Mouse (Mus musculus): ENCODE results near the gene Ift81. TPM values are rescaled to one million over a fixed set of nuclear protein-coding genes. Genes with fewer than 3 reads are reported as not detected.

Gene Ift81
- total RNA-seq, 4 experiments from 2014 or later: 64.5 to 96.2 (median 80.6) TPM

- no peak for DNase-seq (ENCODE audit: low spot score)
These were observed 97.4 kb downstream of the Ift81 start for GRCm38 (mm10) chr5:122516901-122517300.

- DNase-seq (ENCODE audit: low spot score): no peak
These were observed 98.1 kb downstream of the Ift81 start for GRCm38 (mm10) chr5:122516029-122516730.

- DNase-seq (ENCODE audit: low spot score): no peak
These were observed 100.2 kb downstream of the Ift81 start for GRCm38 (mm10) chr5:122514127-122514521.

- DNase-seq (ENCODE audit: low spot score): no peak
These were observed 100.7 kb downstream of the Ift81 start for GRCm38 (mm10) chr5:122513421-122514126.

GRCm38 (mm10) chr5:122512011-122512410, 102.3 kb downstream of the Ift81 start:
- no peak for DNase-seq (ENCODE audit: low spot score)

GRCm38 (mm10) chr5:122511405-122511804, 102.9 kb downstream of the Ift81 start:
- DNase-seq (ENCODE audit: low spot score): no peak

GRCm38 (mm10) chr5:122510651-122511157, 103.6 kb downstream of the Ift81 start:
- peak; percentile 81 for DNase-seq (ENCODE audit: low spot score)

GRCm38 (mm10) chr5:122509608-122510007, 104.7 kb downstream of the Ift81 start:
- peak; percentile 70 for DNase-seq (ENCODE audit: low spot score)

GRCm38 (mm10) chr5:122508861-122509306, 105.4 kb downstream of the Ift81 start:
- DNase-seq (ENCODE audit: low spot score): no peak

GRCm38 (mm10) chr5:122507396-122507795, 106.9 kb downstream of the Ift81 start:
- DNase-seq (ENCODE audit: low spot score): no peak

- no peak for DNase-seq (ENCODE audit: low spot score)
These were observed 107.9 kb downstream of the Ift81 start for GRCm38 (mm10) chr5:122506462-122506861.

GRCm38 (mm10) chr5:122505554-122505953, 108.8 kb downstream of the Ift81 start:
- DNase-seq (ENCODE audit: low spot score): no peak

GRCm38 (mm10) chr5:122503760-122504119, 110.6 kb downstream of the Ift81 start:
- no peak for DNase-seq (ENCODE audit: low spot score)

GRCm38 (mm10) chr5:122503015-122503759, 111.1 kb downstream of the Ift81 start:
- no peak for DNase-seq (ENCODE audit: low spot score)

- DNase-seq (ENCODE audit: low spot score): peak; percentile 84
These were observed 112.0 kb downstream of the Ift81 start, which contains the start of gene Atp2a2 for GRCm38 (mm10) chr5:122502077-122502941. Gene Atp2a2, minus strand, starts transcription at chr5:122502225.

GRCm38 (mm10) chr5:122501101-122502076, 112.9 kb downstream of the Ift81 start:
- no peak for DNase-seq (ENCODE audit: low spot score)

GRCm38 (mm10) chr5:122500563-122500962, 113.8 kb downstream of the Ift81 start:
- DNase-seq (ENCODE audit: low spot score): no peak

Measured in heart, adult 8-10 months (tissue).